Mouse (Mus musculus) liver, postnatal 0 days (tissue): ENCODE data around the gene Zfp706. TPM values are rescaled to one million over a fixed set of nuclear protein-coding genes. Genes with fewer than 3 reads are reported as not detected.

Experiments
- ATAC-seq: fragments of 200-750 bp; cut with Nextera tagmentation; 2 replicates; pipeline ENCODE4 v1.8.0; 2017; ENCODE audit warnings: mild to moderate bottlenecking, moderate library complexity
- DNase-seq: peaks from one replicate; pipeline ENCODE4 v3.0.0-alpha.2; 2016
- H3K27ac ChIP-seq: fragments of 300-500 bp; sonication (generic); 2 replicates; pipeline ENCODE4 v1.5.1; 2014; ENCODE audit warnings: antibody characterized with exemption, moderate library complexity, mild to moderate bottlenecking, low read depth
- H3K27me3 ChIP-seq: fragments of 300-500 bp; sonication (generic); 2 replicates; pipeline ENCODE4 v1.6.1; 2014; ENCODE audit warnings: low read length, control low read depth, mixed read lengths; ENCODE audit not compliant: insufficient read depth
- H3K36me3 ChIP-seq: fragments of 300-500 bp; sonication (generic); replicated peaks from 2 replicates; pipeline ENCODE4 v1.6.1; 2014; ENCODE audit warnings: mild to moderate bottlenecking, control low read depth, low read length, moderate library complexity, mixed read lengths; ENCODE audit not compliant: insufficient read depth
- H3K4me1 ChIP-seq: fragments of 300-500 bp; sonication (generic); 2 replicates; pipeline ENCODE4 v1.6.1; 2014; ENCODE audit warnings: antibody characterized with exemption, mild to moderate bottlenecking, control low read depth; ENCODE audit not compliant: insufficient read depth
- H3K4me2 ChIP-seq: fragments of 300-500 bp; sonication (generic); 2 replicates; pipeline ENCODE4 v1.6.1; 2014; ENCODE audit warnings: low read depth, mild to moderate bottlenecking, low read length, moderate library complexity, mixed read lengths
- H3K4me3 ChIP-seq: fragments of 300-500 bp; sonication (generic); 2 replicates; pipeline ENCODE4 v1.5.1; 2014; ENCODE audit warnings: low read depth, low read length
- H3K9ac ChIP-seq: fragments of 300-500 bp; sonication (generic); replicated peaks from 2 replicates; pipeline ENCODE4 v1.6.1; 2014; ENCODE audit warnings: mild to moderate bottlenecking, moderate library complexity
- H3K9me3 ChIP-seq: fragments of 300-500 bp; sonication (generic); 2 replicates; pipeline ENCODE4 v1.6.1; 2016; ENCODE audit warnings: mild to moderate bottlenecking, control low read depth, low read length, mixed read lengths
- CTCF ChIP-seq: sonication (generic); IDR thresholded peaks from 2 replicates; pipeline ENCODE4 v1.5.1; 2016; ENCODE audit warnings: antibody characterized with exemption, low read depth
- EP300 ChIP-seq: IDR thresholded peaks from 2 replicates; pipeline ENCODE4 v1.6.1; 2016; ENCODE audit warnings: antibody characterized with exemption, low read depth, mild to moderate bottlenecking
- WGBS: fragments of 180-500 bp; shearing (Covaris S2); extraction: QIAGEN DNeasy Blood & Tissue Kit; methylation state at CpG from one replicate; pipeline ENCODE4 v1.1.7; 2014; ENCODE audit not compliant: insufficient replicate concordance; 5-methylcytosine and 5-hydroxymethylcytosine counted together
- polyA plus RNA-seq: library from polyadenylated mRNA; unstranded; fragments of >200 nt; fragmentation: Nextera tagmentation; extraction: Ambion mirVana; gene quantifications from 2 replicates; pipeline ENCODE4 v1.2.1, GENCODE M21; 2015

The Zfp706 gene
- polyA plus RNA-seq, 1 experiment from 2014 or later = 234 TPM

DNA sequence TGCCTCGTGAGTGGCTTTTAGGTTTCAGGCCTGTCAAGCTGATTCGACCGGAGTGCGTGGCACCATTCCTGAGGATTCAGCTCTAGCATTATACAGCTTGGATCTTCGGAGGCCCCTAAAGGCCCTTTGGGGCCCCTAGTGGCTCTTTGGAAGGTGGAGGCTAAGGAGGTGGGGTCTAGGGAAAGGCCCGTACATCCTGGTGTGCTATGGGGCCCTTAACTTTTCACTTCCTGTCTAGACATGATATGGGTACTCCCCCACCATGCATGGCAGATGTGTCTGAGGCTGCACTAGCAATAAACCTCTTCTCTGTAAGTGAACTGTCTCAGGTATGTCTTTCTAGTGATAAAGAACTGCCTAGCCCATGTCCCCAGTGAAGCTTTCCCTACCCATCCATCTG is 44.6 kb downstream of the Zfp706 start:
- H3K27me3 ChIP-seq = 0 out of 2 replicates have a peak, but pooled peaks cover 3% of the 10 kb centered on the region
- 79% methylated on average over 6 of the region's 6 CpGs for WGBS

DNA sequence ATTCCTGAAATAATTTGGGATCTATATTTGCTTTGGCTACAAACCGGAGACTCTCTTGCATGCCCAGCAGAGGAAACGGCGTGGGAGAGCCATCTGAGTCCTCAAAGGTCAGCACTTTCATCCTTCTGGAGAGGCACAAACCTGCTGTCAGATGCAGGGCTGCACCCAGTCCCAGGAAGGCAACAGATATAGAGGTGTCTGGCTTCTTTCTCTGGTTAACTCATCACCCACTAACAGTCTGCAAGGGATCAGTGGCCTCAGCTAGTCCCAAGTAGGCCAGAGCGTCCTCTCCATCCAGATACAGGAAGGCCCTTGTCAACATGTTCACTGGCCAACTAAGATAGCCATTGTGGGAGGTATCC is 46.7 kb downstream of the Zfp706 start:
- no peak for DNase-seq
- no peak for TF ChIP-seq EP300
- TF ChIP-seq CTCF = no peak

More for the DNA sequence above, 44.6 kb downstream of the Zfp706 start:
- ATAC-seq (no peak), DNase-seq (no peak)
- H3K9ac ChIP-seq = no peak overlapping the region
- H3K36me3 ChIP-seq = no peaks in the 10 kb centered on the region
- H3K4me1 ChIP-seq = 0 out of 2 replicates have a peak, but pooled peaks cover 3% of the 10 kb centered on the region
- H3K4me2 ChIP-seq = no peak overlapping the region
- no peaks in the 10 kb centered on the region for H3K9me3 ChIP-seq
- no peak overlapping the region for H3K27ac ChIP-seq
- TF ChIP-seq CTCF (no peak), EP300 (no peak)
- no peak overlapping the region for H3K4me3 ChIP-seq

DNA sequence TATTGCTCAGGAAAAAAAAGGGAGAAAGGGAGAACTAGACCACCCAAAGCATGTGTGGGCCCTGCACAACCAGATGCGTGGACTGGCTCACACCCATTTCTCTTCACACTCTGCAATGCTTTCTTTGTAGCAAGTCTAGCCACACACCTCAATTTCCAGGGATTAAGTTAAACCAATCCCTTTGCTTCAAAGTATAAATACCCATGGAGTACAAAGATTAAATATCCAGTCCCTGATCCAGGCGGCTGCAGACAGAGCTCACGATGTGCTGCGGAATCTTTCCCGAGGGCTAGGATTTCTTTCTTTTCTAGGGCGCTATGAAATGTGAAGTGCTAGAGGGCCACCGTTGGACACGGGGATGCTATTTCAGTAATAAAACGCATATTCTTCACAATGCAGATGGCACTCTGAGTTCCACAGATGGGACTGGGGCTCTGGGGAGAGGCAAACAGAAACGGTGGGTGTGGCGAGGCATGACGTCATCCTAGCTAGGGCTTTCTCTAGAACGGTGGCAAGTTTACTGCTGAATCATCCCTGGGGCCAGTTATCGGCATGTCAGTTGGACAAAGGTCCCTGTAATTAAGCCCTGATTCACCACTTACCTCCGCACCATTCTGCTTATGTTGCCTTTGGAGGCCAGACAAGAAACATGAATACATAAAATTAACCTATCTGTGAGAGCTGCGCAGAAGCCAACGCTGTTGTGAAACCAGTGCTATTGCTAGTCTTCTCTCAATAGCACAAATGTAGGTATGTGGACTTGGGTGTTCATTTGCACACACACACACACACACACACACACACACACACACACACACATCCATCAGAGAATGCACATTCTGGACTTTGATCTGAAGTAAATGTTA is 47.3 kb downstream of the Zfp706 start:
- peak; percentile 64 for DNase-seq
- no peak overlapping the region for H3K4me2 ChIP-seq

More for the DNA sequence above, 46.7 kb downstream of the Zfp706 start:
- Histone ChIP-seq H3K27ac (no peak overlapping the region), H3K36me3 (no peaks in the 10 kb centered on the region), H3K4me2 (no peak overlapping the region), H3K4me1 (0 out of 2 replicates have a peak, but pooled peaks cover 3% of the 10 kb centered on the region), H3K9ac (no peak overlapping the region), H3K9me3 (0 out of 2 replicates have a peak, but pooled peaks cover 4% of the 10 kb centered on the region), H3K27me3 (no peaks in the 10 kb centered on the region), H3K4me3 (no peak overlapping the region)
- peak; percentile 25 for ATAC-seq
- 75% methylated on average over 4 of the region's 4 CpGs for WGBS

DNA sequence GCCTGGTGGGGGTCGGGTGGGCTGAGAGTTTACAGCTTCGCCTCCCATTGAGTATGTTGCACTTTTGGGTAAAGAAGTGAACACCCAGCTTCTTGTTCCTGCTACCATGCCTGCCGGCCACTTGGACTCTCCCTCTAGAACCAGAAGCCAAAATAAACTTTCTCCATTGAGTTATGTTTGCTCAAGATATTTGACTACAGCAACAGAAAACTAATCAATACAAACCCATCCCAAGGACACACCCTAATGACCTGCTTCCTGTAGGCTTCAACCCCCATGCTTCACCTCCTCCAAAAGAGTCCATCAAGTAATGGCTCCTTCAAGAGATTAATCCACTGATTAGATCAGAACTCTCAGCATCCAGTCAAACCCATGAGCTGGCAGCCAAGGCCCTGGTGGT is 51.4 kb downstream of the Zfp706 start:
- H3K27me3 ChIP-seq = no peaks in the 10 kb centered on the region
- H3K9me3 ChIP-seq = 0 out of 2 replicates have a peak, but pooled peaks cover 4% of the 10 kb centered on the region
- no peak for ATAC-seq
- H3K4me2 ChIP-seq = no peak overlapping the region
- DNase-seq = no peak
- H3K4me1 ChIP-seq = 0 out of 2 replicates have a peak, but pooled peaks cover 3% of the 10 kb centered on the region
- TF ChIP-seq EP300 = no peak
- WGBS = 76% methylated on average over 3 of the region's 3 CpGs
- H3K27ac ChIP-seq = no peak overlapping the region
- no peaks in the 10 kb centered on the region for H3K36me3 ChIP-seq
- H3K9ac ChIP-seq = no peak overlapping the region
- H3K4me3 ChIP-seq = no peak overlapping the region

More for the DNA sequence above, 47.3 kb downstream of the Zfp706 start:
- Histone ChIP-seq H3K9me3 (0 out of 2 replicates have a peak, but pooled peaks cover 4% of the 10 kb centered on the region), H3K27me3 (no peaks in the 10 kb centered on the region), H3K4me3 (no peak overlapping the region), H3K9ac (no peak overlapping the region), H3K27ac (no peak overlapping the region), H3K4me1 (0 out of 2 replicates have a peak, but pooled peaks cover 3% of the 10 kb centered on the region), H3K36me3 (no peaks in the 10 kb centered on the region)
- 60% methylated on average over 17 of the region's 17 CpGs for WGBS
- peak; percentile 47; the same call in 1 of the 2 replicates for TF ChIP-seq EP300
- no peak for TF ChIP-seq CTCF
- ATAC-seq = peak; percentile 76

DNA sequence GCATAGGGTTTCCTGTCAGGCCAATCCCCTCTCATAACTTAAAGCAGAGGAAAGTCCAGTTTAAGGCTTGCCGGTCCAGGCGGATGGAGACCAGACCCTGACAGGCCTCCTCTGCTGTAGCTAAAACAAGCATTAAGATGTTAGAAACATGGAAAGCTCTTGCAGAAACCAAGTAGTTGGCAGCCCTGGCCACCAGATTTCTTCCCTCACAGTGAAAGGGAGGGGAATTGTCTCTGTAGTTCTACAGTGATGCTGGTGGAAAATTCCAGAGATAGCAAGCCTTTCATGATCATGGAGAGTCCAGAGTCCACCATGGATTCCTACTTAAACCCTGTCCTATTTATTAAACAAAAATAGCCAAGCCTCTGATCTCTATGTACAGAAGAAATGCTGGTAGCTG is 57.3 kb downstream of the Zfp706 start:
- no peak for ATAC-seq
- H3K9me3 ChIP-seq = no peaks in the 10 kb centered on the region
- H3K4me2 ChIP-seq = no peak overlapping the region
- H3K4me1 ChIP-seq = peaks cover 2% of the 10 kb centered on the region; the same call in 1 of the 2 replicates
- H3K36me3 ChIP-seq = no peaks in the 10 kb centered on the region
- WGBS = 73% methylated on average over 2 of the region's 2 CpGs
- H3K4me3 ChIP-seq = no peak overlapping the region
- no peak overlapping the region for H3K9ac ChIP-seq
- DNase-seq = no peak
- TF ChIP-seq EP300 (no peak), CTCF (no peak)
- no peaks in the 10 kb centered on the region for H3K27me3 ChIP-seq
- no peak overlapping the region for H3K27ac ChIP-seq

DNA sequence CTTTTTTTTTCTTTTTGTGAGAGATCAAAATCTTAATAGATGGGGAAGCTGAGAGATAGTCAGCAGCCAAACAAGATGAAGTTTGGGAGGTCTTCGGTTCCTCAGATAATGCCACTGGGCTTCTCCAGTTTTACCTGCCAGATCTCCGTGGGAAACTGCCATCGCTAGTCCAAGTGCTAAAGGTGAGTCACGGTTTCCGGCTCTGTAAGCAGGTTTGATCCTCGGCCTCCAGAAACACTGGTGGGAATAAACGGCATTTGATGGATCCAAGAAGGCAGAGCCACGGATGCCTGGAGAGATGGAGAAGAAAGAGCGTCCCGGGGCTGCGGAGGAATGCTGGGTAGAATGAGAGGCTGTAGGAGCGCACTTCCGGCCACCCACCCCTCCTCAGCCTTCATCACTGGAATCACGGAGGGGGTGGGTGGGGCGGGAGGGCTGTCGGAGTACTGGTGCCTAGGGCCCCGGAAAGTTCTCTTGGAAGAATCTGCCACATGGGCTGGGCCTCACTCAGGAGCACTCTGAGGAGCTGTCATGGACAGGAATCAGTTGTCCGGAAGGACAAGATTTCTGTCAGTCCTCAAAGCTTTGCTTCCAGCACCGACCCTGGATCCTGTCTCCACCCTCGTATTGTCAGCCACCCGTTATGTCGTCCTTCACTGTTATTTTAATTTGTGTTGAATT is 58.6 kb downstream of the Zfp706 start:
- Histone ChIP-seq H3K27me3 (no peaks in the 10 kb centered on the region), H3K4me3 (no peak overlapping the region), H3K9ac (no peak overlapping the region), H3K4me1 (peaks cover 2% of the 10 kb centered on the region; the same call in 1 of the 2 replicates), H3K27ac (no peak overlapping the region), H3K9me3 (no peaks in the 10 kb centered on the region), H3K4me2 (no peak overlapping the region), H3K36me3 (no peaks in the 10 kb centered on the region)
- DNase-seq (no peak), ATAC-seq (no peak)
- 84% methylated on average over 22 of the region's 22 CpGs for WGBS
- TF ChIP-seq EP300 (no peak), CTCF (no peak)
